14 mouse cellular contexts compared by ENCODE assay signal in genomic region chr3:50606986-50607385, GRCm38 (mm10).
A peak's percentile ranks its signal among the peaks of the same experiment; 100 is the strongest.
DNase-seq lines count a peak whose midpoint lies in the region; ATAC-seq lines count a peak whose summit lies in the region.
"Had no signal": no experiment of that assay in that cellular context is flagged by ENCODE, and none has a peak within 500 bp of the region (broad histone marks: within the 10 kb centered on the region; RNA-seq: fewer than 3 reads in every experiment).

No protein-coding gene starts in this region.

- peak; percentile 13 for DNase-seq in hindbrain, embryonic 10.5 days (ENCODE audit: low spot score)
- peak; percentile 9 for DNase-seq in right cerebral cortex, adult 18-20 months
- no peak for DNase-seq in right cerebral cortex, adult 2 months (ENCODE audit: low spot score in 2 of 2)
- peak; percentile 41 for DNase-seq in cerebellum, adult 8-10 months
- DNase-seq in telencephalon, adult 2 months (ENCODE audit: low read depth, low spot score) = peak; percentile 21
- DNase-seq: heart, adult 2 months; heart, postnatal 36 days; kidney, adult 9 months had no signal

- H3K4me3 ChIP-seq in hindbrain, embryonic 10.5 days = no peak overlapping the region
- H3K4me3 ChIP-seq in hindbrain, embryonic 12.5 days = no peak overlapping the region
- H3K4me3 ChIP-seq: heart, adult 2 months; limb, embryonic 12.5 days; megakaryocyte, embryonic 14.5 days; neural tube, embryonic 12.5 days had no signal

- no peak overlapping the region for H3K9ac ChIP-seq in hindbrain, embryonic 12.5 days
- H3K9ac ChIP-seq: limb, embryonic 12.5 days; neural tube, embryonic 12.5 days had no signal

- H3K4me1 ChIP-seq in hindbrain, embryonic 10.5 days (replicated peaks) = peaks cover 16% of the 10 kb centered on the region
- 0 out of 2 replicates have a peak, but pooled peaks cover 3% of the 10 kb centered on the region for H3K4me1 ChIP-seq in hindbrain, embryonic 12.5 days
- H3K4me1 ChIP-seq: megakaryocyte, embryonic 14.5 days; neural tube, embryonic 12.5 days had no signal

- WGBS in hindbrain, embryonic 10.5 days = 9% methylated on average over 1 of the region's 1 CpGs
- WGBS in hindbrain, embryonic 12.5 days = 7% methylated on average over 1 of the region's 1 CpGs

- no peak for ATAC-seq in hindbrain, embryonic 12.5 days (ENCODE audit: low FRiP score)
- ATAC-seq in megakaryocyte, adult 5-6 weeks (ENCODE audit: poor library complexity, severe bottlenecking) = no peak

- no peak overlapping the region for H3K27ac ChIP-seq in hindbrain, embryonic 10.5 days
- H3K27ac ChIP-seq in hindbrain, embryonic 12.5 days = no peak overlapping the region
- H3K27ac ChIP-seq: heart, adult 2 months; limb, embryonic 12.5 days; neural tube, embryonic 12.5 days had no signal

- no peak overlapping the region for H3K4me2 ChIP-seq in hindbrain, embryonic 12.5 days (replicated peaks)
- H3K4me2 ChIP-seq: limb, embryonic 12.5 days; neural tube, embryonic 12.5 days had no signal

- no peaks in the 10 kb centered on the region for H3K9me3 ChIP-seq in hindbrain, embryonic 10.5 days
- H3K9me3 ChIP-seq in hindbrain, embryonic 12.5 days (replicated peaks) = no peaks in the 10 kb centered on the region
- H3K9me3 ChIP-seq: limb, embryonic 12.5 days; megakaryocyte, embryonic 14.5 days; neural tube, embryonic 12.5 days had no signal

- H3K27me3 ChIP-seq in hindbrain, embryonic 10.5 days (ENCODE audit: insufficient read depth, poor library complexity, severe bottlenecking) = no peaks in the 10 kb centered on the region
- H3K27me3 ChIP-seq in hindbrain, embryonic 12.5 days = no peaks in the 10 kb centered on the region
- H3K27me3 ChIP-seq: CH12.LX; limb, embryonic 12.5 days; megakaryocyte, embryonic 14.5 days; neural tube, embryonic 12.5 days had no signal

- no peaks in the 10 kb centered on the region for H3K36me3 ChIP-seq in hindbrain, embryonic 10.5 days
- H3K36me3 ChIP-seq in hindbrain, embryonic 12.5 days = no peaks in the 10 kb centered on the region
- H3K36me3 ChIP-seq: limb, embryonic 12.5 days; neural tube, embryonic 12.5 days had no signal

Comparison
In these comparisons a context has a peak if more than half of its experiments do, and no peak if none do; other contexts are left out.
1. DNase-seq: peak in hindbrain, embryonic 10.5 days (single experiment), right cerebral cortex, adult 18-20 months (single experiment), cerebellum, adult 8-10 months (single experiment) and telencephalon, adult 2 months (single experiment); none in right cerebral cortex, adult 2 months (0 of 2).